Mouse (Mus musculus) gastrocnemius, postnatal 4 days (tissue): ENCODE data around the gene Mta3. TPM values are rescaled to one million over a fixed set of nuclear protein-coding genes. Genes with fewer than 3 reads are reported as not detected.
A peak's percentile ranks its signal among the peaks of the same experiment; 100 is the strongest.

ENCODE experiments used
- DNase-seq, 2 experiments: peaks; one replicate each; pipeline ENCODE4 v3.0.0; 2021 to 2022; ENCODE audit warnings: low spot score in 2 of 2, mixed read lengths in 2 of 2
- total RNA-seq, 2 experiments: library from RNA; stranded (reverse); gene quantifications; 2 replicates each; pipeline ENCODE4 v1.2.3; 2021

Gene Mta3
- total RNA-seq, 2 experiments from 2014 or later, result 20.0 to 20.9 TPM

- DNase-seq, result no peak
Observed at GRCm38 (mm10) chr17:83808476-83809098, 102.6 kb downstream of the Mta3 start.

- no peak for DNase-seq
Observed at GRCm38 (mm10) chr17:83809197-83809829, 103.3 kb downstream of the Mta3 start.

GRCm38 (mm10) chr17:83810285-83810684 is 104.3 kb downstream of the Mta3 start:
- no peak for DNase-seq

GRCm38 (mm10) chr17:83812200-83812944 is 106.4 kb downstream of the Mta3 start:
- DNase-seq, result no peak

GRCm38 (mm10) chr17:83813050-83813449 is 107.1 kb downstream of the Mta3 start:
- no peak for DNase-seq

- DNase-seq, result no peak
Observed at GRCm38 (mm10) chr17:83816996-83817395, 111.0 kb downstream of the Mta3 start.

- peak in 1 of 2 experiments; percentile 39 for DNase-seq
Observed at GRCm38 (mm10) chr17:83819503-83819902, 113.5 kb downstream of the Mta3 start.

GRCm38 (mm10) chr17:83820701-83821100 is 114.7 kb downstream of the Mta3 start:
- DNase-seq, result no peak

- no peak for DNase-seq
Observed at GRCm38 (mm10) chr17:83821876-83822275, 115.9 kb downstream of the Mta3 start.

GRCm38 (mm10) chr17:83823835-83824234 is 117.9 kb downstream of the Mta3 start:
- no peak for DNase-seq

GRCm38 (mm10) chr17:83829356-83829755 is 123.4 kb downstream of the Mta3 start:
- DNase-seq, result no peak

- DNase-seq, result no peak
Observed at GRCm38 (mm10) chr17:83830616-83831292, 124.8 kb downstream of the Mta3 start.

GRCm38 (mm10) chr17:83834120-83834519 is 128.2 kb downstream of the Mta3 start:
- no peak for DNase-seq

GRCm38 (mm10) chr17:83836048-83836447 is 130.1 kb downstream of the Mta3 start:
- no peak for DNase-seq

- no peak for DNase-seq
Observed at GRCm38 (mm10) chr17:83837659-83838190, 131.8 kb downstream of the Mta3 start.

- no peak for DNase-seq
Observed at GRCm38 (mm10) chr17:83839132-83839531, 133.2 kb downstream of the Mta3 start.

- DNase-seq, result no peak
Observed at GRCm38 (mm10) chr17:83841011-83841410, 135.0 kb downstream of the Mta3 start.

- DNase-seq, result no peak
Observed at GRCm38 (mm10) chr17:83843780-83844179, 137.8 kb downstream of the Mta3 start.

GRCm38 (mm10) chr17:83845538-83845937 is 139.6 kb downstream of the Mta3 start:
- no peak for DNase-seq

GRCm38 (mm10) chr17:83846301-83847021 is 140.5 kb downstream of the Mta3 start:
- no peak for DNase-seq

- DNase-seq, result no peak
Observed at GRCm38 (mm10) chr17:83847100-83847499, 141.1 kb downstream of the Mta3 start.
